Mouse (Mus musculus) thymus, postnatal 4 days (tissue): Measurements from ENCODE around the gene Sdr9c7.
"Not testable (repeated sequence)": the region's sequence is repeated elsewhere in the genome, so short reads cannot be mapped to it uniquely, and the experiment has no call there.

ENCODE experiments used
- DNase-seq: peaks from one replicate; pipeline ENCODE4 v3.0.0; 2021

The Sdr9c7 gene

DNA sequence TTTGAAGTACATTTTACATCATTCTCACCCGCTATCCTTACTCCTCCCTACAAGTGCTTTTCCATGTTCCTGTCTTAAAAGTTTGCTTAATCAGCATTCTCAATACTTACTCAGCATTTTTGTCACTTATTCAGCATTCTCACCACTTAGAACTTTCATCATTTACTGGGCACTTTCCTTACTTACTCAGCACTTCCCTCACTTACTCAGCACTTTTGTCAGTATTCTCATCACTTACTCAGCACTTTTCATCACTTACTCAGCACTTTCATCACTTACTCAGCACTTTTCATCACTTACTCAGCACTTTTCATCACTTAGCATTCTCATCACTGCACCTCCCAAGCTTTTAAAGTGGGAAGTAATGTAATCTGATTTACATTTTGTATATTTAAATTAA lies 17.3 kb downstream of the Sdr9c7 start:
- no peak for DNase-seq

DNA sequence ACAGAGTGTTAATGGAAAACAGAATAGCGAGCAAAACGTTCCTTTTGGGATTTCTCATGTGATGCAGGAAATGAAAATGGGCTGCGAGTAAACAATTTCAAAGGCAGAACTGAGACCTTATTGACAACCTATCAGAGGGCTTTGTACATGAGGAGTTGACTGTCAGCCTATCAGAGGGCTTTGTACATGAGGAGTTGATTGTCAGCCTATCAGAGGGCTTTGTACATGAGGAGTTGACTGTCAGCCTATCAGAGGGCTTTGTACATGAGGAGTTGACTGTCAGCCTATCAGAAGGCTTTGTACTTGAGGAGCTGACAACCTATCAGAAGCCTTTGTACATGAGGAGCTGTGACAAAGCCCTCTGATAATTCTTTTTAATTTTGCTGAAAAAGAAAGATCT lies 18.9 kb downstream of the Sdr9c7 start:
- DNase-seq, result not testable (repeated sequence)

DNA sequence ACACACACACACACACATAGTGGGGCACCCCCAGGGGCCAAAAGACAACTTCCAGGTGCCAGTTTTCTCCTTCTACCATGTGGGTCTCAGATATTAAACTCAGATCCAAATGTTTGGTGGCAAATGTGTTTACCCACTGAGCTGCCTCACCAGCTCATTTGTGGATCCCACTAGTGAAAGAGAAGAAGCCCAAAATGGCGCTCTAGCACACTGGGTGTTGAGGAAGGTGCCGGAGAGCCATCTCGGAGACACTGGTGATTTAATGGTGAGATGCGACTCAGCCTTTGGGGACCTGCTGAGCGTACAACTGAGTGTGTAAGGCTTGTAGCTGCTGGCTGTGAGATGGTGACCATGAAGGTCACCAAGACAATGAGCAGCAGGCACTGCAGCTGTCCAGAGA lies 19.3 kb downstream of the Sdr9c7 start:
- DNase-seq, result no peak

DNA sequence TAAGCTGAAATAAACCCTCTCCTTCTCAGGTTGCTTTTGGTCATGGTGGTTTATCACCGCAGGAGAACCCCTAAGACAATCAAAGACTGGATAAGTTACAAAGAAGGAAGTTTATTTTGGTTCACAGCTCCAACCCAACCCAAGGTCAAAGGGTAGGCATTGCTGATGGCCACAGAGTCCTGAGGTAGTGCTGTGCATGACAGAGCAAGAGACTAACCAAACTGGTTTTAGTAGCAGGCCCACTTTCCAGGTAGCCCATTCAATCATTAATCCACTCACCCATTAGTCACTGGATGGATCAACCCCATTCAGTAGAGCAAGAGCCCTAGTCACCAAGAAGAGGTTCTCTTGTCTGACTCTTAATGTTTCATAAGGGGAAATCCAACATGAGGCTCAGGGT lies 23.9 kb downstream of the Sdr9c7 start:
- no peak for DNase-seq

DNA sequence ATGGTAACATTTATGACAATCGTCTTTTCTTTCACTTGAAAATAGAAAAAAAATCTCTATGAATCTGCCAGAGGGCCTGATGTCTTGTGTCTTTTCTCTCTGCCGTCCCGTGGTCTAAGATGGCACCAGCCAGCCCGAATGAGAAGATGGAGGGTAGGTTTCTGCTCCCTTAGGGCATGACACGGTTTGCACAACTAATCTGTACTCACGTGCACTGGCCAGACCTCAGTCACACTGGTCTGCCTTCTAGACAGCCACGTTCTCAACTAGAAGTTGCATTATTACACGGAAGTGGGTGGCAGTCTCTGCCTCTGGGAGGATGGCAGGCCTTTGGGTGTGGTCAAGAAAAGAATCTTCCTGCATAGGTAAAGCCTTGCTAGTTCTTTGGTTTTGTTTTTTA lies 24.7 kb downstream of the Sdr9c7 start:
- DNase-seq, result no peak

DNA sequence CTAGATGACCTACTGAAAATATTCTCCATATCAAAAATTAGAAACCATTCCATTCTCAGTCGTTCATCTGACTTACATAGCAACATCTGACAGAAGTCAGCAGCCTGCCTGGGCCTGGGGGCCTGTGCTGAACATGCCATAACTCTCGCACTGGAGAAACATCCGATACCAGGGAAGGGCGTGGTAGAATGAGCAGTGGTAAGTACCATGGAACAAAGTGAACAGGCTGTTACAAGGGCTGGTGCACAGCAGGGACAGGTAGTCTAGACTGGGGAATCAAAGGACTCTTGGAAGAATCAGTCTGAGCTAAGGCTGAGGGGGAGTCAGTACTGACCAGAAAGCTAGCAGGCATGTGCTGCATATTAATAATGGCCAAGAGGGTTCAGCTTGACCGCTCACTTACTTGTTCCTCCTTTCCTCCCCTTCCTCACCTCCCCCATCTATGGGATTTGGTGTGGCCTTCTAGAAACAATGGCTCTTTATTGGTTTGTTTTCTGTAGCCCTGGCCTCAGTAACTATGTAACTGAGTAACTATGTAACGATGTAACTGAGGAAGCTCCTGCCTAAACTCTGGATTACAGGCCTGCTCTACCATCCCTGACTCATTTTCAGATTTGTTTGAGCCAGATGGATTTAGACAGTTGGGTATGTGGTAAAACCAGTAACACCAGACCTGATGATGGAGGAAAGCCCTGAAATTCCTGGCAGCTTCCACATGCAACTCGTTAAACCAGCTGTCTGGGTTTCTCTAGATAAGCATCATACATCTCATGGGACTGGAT lies 26.5 kb downstream of the Sdr9c7 start:
- no peak for DNase-seq

DNA sequence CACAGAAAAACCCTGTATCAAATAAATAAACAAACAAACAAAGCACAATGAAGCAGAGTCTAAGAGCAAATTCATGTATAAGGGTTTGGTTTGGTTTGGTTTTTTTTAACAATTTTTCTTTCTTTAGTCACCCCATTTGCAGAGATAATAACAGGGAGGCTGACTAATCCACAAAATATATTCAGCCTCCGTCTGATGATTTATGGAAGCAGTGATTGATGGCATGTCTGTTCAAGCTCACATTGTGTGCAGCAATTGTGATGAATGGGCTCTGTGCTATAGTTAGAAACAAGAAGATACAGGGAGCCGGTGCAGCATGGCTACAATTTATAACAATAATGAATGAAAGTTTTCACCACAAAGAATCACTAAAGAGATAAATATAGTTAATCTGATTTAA lies 29.4 kb downstream of the Sdr9c7 start:
- no peak for DNase-seq

DNA sequence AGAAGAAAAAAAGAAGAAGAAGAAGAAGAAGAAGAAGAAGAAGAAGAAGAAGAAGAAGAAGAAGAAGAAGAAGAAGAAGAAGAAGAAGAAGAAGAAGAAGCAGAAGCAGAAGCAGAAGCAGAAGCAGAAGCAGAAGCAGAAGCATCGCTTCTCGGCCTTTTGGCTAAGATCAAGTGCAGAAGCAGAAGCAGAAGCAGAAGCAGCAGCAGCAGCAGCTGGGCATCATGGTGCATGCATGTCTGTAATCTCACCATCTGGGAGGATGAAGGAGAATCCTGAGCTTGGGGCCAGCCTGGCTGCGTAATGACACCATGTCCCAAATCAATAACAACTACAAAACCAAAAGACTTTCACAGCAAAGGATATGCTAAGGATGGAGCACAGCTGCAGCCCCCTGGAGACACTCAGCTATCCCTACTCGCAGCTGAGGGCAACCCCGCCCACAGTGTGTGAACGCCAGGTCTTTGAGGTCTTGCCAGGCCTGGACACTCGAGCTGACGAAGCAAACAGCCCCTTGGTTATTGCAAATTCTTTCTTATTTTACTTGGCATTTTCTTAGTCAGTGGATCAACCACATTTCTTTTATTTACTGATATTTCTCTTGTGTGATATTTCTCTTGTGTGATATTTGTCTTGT lies 34.1 kb downstream of the Sdr9c7 start:
- no peak for DNase-seq

DNA sequence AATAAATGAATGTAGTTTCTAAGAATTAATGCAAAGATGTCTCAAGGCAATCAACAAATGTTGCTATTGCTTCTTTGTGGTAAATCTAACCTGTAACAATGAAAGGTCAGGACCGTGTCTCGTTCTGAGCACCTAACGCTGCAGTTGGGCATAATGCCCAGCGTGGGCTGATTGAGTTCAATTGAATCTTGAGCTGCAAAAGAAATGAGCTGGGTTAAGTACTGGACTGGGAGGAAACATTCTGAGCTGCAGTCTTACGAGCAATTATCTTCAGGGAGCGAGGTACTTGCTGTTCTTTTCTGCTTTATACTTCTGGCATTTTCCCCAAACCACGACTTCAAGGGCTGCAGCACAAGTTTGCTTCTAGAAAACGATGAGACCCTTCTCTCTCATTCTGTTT lies 38.0 kb downstream of the Sdr9c7 start:
- DNase-seq, result no peak

DNA sequence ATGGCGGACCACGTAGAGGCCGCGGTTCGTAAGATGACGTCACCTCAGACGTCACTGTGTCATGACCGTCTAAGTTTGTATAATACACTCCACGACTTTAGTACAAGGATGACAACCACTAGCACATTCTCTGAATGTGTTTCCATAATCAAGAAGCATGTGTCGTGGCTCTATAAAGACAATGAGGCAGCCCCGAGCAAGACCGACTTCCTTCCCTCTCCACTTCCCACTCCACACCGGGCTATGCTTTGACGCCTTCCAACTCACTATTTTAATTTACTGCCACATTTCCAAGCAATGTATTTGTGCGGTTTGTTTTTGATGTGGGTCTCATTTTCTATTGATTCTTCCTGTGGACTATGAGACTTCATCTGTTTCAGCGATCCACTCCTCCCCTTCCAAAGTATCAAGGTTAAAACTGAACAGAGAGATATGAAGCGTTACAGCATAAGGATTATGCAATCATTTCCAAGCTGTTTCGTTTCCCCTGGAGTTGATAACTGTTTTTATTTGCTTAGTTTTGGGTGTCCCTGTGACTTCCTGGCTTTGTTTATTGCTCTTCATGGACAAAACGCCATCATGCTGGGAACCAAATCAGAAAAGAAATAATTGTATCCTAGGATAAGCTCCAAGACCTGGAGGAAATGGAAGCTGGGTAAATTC lies 38.6 kb downstream of the Sdr9c7 start:
- DNase-seq, result no peak

DNA sequence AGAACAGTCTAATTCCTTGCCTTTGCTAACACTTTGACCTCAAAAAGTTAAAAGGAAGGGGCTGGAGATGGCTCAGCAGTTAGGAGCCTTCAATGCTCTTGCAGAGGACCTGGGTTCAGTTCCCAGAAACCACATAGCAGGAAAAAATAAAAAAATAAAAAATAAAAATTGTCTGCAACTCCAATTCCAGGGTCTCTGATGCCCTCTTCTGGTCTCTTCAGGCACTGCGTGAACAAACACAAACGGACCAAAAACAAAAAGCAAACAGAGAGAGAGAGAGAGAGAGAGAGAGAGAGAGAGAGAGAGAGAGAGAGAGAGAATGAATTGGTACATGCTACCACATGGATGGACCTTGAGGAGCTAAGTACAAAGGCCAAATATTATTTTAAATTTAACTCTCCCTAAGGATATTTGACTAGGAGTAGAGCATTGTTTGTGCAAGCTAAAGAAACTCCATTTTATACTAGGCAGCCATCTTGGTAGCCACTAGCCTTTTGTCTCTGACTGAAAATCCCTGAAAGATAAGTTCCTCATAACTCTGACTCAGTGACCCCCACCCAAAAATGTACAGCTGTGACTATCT lies 39.2 kb downstream of the Sdr9c7 start:
- DNase-seq, result peak; percentile 62

DNA sequence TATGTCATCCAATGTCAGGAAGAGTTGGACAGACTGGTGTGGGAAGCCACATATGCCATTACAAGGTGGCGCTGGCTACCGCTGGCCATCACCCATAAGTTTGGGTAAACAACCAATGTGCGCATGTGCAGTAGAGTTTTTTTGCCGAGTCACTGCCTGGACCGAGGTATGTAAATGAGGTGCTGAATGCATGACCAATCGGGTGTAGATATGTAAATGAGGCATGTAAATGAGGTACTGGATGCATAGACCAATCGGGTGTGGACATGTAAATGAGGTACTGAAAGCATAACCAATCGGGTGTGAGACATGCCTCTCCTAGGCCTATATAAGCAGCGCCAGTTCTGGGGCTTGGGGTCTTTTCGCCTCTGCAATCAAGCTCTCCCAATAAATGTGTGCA lies 41.3 kb downstream of the Sdr9c7 start:
- DNase-seq, result not testable (repeated sequence)

DNA sequence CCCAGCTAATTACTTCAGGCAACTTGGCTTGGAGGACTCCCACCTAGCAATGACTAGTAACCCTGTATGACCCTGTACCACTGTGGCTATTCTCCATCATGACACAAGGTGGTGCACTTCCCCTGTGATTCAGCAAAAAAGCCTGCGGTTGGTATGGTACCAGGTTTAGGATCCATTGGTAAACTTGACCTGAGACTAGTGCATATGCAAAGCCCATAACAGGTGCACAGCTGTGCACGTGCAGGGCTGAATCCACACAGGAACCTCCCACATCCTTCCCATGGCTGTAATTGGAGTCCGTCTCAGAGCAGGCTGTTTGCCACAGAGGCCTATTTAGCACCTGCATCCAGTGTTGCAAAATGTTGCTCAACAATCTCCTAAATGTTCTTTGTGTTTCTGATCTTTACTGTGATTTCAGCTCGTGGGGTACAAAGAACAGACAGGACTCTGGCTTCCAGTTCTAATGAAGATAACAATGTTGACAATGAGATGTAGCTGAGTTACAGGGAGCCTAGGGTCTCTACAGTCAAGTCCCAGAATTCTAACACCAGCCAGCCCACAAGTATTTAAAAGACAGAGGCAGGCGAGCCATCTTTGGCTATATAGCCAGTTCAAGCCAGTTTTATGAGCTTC lies 47.2 kb downstream of the Sdr9c7 start:
- DNase-seq, result peak; percentile 58

DNA sequence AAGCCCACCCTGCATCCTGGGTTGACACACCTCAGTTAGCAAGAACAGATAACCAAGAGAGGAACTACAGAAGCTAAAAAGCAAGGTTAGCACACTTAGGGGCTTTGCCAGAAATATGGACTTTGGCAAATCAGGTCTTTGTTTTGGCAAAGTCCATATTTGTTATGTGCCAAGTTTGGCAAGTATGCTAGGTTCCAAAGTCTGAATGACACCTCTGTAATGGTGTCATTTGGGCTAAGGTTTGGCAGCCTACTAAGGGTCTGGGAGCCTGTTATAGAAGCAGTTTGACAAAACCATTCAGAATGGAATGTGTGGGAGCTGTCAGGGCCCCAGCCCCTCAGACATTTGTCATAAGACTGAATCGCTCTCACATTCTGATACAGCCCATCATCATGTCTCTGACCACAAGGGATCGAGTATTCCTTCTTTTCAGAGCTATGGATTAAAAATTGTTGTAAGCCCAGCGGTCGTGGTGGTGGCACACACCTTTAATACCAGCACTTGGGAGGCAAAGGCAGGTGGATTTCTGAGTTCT lies 51.3 kb downstream of the Sdr9c7 start:
- no peak for DNase-seq

DNA sequence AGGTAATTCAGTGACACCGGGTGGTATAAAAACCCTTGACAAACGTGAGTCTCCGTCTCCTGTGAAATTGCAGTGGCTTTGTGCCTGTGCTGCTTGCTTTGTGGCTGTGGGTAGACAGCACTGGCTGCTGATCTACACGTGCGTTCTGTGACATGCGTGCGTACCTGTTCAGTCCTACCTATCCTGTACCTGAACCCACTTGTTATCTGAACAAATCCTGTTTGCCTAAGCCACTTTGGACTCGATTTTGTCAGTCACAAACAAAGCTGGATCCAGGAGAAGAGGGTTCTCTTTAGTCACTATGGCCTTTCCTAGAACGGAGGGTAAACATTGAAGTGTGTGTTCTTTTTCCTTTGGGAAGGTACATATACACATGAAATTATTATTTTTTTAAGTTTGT lies 53.1 kb downstream of the Sdr9c7 start:
- no peak for DNase-seq

DNA sequence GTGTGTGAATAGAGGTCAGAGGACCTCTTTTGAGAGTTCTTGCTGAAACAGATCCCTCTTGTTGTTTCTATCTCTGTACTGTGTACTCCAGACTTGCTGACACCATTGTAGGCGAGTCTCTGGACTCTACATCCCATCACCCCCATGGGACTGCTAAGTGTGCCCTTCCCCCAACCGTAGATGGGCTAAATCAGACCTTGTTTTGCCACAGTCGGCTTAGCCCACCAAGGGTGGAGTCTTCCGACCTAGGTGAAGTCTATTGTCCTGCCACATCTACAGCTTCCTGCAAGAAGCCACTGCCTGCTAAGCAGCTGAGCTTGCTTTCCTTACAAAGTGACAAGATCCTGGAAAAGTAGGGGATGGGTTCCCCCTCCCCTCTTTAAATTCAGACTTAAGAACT lies 53.5 kb downstream of the Sdr9c7 start:
- DNase-seq, result no peak

DNA sequence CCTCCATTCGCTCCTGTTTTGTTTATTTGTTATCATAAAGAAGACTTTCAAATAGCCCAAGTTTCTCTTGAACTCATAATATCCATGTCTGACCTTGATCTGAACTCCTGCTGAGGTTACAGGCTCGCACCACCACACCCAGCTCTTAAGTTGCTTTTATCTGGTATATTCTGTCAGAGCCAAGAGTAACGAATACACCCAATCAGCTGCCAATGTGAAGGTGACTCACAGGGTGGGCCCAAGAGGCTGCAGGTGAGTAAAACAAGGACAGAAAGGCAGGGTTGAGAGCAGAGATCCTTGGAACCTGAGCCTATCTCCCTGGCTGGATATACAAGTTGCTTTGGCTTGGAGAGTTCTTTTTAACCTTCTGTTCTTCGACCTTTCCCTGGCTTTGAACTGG lies 56.7 kb downstream of the Sdr9c7 start:
- no peak for DNase-seq

DNA sequence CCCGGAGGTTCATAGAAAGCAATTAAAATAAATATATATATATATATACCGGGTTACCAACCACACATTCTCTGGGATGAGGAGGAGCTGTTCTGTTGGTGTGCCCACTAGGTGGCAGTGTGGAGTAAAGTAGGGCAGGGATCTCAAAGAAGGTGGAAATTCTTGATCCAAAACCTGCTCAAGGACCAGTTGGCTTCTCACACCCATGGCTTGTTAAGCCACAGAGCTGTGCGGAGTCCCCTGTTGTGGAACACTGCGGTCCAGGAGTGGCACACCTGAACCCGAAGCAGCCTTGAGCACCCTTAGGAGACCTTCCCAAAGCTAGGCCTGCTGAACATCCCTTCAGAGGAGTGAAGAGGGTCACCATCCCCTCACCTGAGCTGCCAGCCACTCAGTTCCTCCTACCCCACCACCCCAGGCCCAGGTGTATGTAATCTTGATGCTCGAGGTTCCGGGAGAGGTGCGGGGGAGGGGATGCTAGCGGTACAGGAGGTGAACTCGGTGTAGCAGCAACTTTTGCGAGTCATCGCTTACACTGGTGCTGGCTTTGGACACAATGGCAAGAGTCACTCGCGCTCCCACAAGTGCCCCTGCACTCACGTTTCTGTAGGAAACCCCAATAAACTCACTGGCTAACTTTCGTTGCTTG lies 58.0 kb downstream of the Sdr9c7 start:
- DNase-seq, result peak; percentile 88

DNA sequence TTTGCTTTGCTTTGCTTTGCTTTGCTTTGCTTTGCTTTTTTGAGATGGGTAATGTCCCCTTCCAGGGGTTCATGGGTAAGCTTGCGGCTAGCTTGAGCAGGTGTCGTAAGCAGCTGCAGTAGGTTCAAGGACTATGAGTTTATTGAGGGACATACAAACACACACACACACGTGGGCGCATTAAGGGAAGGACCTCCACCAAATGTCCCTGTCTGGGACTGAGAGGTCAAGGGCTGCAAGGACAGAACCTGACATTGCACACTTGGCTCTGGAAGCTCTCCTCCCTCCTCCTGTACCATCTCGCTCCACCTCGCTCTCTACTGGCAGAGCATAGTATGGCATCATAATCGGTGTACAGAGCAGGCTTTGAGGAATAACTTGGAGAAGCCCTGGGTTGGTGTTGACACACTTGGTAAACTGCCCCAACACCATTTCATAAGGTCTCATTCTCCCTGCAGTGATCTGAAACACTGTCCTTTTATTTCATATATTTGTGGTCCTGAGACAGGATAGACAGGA lies 60.9 kb downstream of the Sdr9c7 start:
- DNase-seq, result peak; percentile 24
